Mouse (Mus musculus) heart, postnatal 0 days (tissue): ENCODE measurements around the gene 1700013G24Rik.

ENCODE experiments used
- CTCF ChIP-seq: IDR thresholded peaks from 2 replicates; pipeline ENCODE4 v1.5.1; 2016; ENCODE audit warnings: antibody characterized with exemption, control low read depth, low read depth
- EP300 ChIP-seq: IDR thresholded peaks from 2 replicates; pipeline ENCODE4 v1.6.1; 2016; ENCODE audit warnings: antibody characterized with exemption, low read depth

DNA sequence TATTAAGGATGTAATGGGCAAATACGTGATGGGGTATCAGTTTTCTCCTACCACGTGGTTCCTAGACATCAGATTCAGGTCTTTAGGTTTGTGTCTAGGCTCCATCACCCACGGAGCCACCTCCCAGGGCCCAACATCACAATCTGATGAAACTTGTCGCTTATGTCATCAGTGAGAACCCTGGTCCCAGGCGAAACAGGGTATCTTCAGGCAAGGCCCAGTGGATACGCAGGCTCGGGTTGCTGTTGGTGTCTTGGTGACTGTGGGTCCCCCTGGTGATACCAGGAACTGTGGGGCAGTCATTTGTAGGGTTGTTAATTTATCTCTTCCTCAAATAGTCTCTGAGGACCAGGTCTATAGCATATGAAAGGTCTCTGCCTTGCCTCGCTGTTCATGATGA, 20.2 kb downstream of the 1700013G24Rik start:
- TF ChIP-seq CTCF: no peak
- no peak for TF ChIP-seq EP300
